Mouse (Mus musculus): Measurements from ENCODE around the gene Stk39. TPM values are rescaled to one million over a fixed set of nuclear protein-coding genes. Genes with fewer than 3 reads are reported as not detected.
"Not testable (repeated sequence)": the region's sequence is repeated elsewhere in the genome, so short reads cannot be mapped to it uniquely, and the experiment has no call there.

Gene Stk39
- total RNA-seq, 2 experiments from 2014 or later = 53.8 to 57.0 TPM

DNA sequence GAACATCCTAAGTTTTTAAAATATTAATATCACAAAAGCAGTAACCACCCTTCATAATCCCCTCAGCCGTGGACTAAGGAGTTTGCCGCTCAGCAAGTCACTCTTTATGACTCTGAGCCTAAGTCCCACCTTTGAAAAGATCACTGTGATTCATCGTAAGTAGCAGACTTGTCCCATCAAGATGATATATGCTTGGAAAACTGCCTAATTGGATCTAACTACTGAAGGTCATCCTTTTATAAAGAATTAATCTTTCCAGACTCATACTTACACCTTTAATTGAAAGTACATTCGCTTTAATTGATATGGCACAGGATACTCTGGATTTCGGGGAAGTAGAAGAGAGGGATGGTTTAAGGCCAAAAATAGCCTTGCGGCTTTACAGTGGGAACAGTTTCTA lies 201.2 kb downstream of the Stk39 start:
- no peak for DNase-seq (ENCODE audit: low spot score in 2 of 2)

DNA sequence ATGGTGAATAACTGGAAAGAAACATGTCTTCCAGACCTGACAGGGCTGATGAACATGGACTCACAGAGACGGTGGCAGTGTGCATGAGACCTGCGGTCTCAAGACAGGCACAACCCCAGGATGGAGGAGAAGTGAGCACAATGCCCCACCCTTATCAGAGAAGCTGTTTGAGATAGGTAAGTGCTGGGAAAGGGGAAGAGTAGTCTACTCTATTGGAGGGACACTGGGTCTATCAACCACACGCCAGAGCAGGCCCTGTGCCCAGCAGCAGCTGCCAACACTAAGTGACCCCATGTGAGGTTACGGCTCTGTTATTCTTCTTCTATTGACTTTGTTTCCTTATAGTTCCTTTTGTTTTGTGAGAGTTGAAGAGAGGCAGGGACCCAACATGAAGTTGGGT lies 202.4 kb downstream of the Stk39 start:
- no peak for DNase-seq (ENCODE audit: low spot score in 2 of 2)
- intact Hi-C loops (cut with DNase I) = no loop called here

More for the DNA sequence above, 201.2 kb downstream of the Stk39 start:
- intact Hi-C loops (cut with DNase I) = no loop called here

DNA sequence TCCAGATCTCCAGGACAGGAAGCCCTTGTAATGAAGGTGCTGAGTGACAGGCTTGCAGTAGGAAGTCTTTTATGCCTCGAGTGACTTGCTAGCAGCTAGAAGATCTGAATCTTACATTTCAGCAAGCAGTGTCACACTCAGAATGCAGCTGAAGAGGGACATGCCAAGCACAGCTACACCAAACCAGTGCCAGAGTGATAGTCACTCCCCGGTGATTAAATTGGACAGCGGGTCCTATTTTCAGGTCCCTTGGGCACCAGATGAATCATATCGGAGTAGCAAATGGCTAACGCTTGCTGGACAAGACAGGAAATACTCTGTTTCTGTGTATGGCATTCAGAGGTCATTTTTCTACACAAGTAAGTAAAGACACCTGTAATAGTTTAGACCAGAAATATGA lies 207.2 kb downstream of the Stk39 start:
- intact Hi-C loops (cut with DNase I) = no loop called here
- DNase-seq (ENCODE audit: low spot score in 2 of 2) = no peak

DNA sequence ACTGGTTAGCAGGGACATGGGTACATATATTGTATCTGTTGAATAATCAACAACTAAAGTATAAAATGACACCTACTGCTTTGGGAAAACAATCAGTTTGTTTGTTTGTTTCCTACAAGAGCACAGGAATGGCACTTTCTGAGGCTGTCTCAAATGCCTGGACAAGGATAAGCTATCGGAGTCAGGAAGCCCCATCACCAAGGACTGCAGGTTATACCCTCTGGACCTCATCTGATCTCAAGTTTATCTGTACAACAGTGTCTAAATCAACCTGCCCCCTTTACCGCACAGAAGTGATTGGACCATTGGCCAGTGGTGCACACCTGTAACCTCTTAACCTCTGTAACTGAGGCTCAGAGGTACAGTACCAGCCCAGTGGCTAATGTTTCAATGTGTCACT lies 211.2 kb downstream of the Stk39 start:
- DNase-seq (ENCODE audit: low spot score in 2 of 2) = no peak
- intact Hi-C loops (cut with DNase I) = no loop called here

DNA sequence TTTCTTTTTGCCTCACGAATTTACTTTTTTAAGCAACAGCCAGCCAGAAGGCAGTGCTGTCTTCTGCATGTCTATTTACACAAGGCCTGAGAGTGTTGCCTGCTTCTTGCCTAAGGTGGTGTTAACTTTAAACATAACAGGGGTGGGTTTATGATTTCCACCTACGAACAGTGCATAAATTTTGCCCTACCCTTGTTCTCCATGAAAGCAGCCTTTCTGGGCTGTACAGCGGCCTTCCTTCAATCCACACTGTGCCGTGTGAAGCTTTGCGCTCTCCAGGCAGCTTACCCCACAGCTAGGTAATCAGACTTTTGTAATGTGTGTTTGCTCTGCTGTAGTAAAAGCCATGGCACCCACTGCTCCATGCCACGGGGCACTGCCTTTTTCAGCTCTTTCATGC lies 214.5 kb downstream of the Stk39 start:
- peak; percentile 24 to 52 for DNase-seq (ENCODE audit: low spot score in 2 of 2)
- intact Hi-C loops (cut with DNase I) = no loop called here

DNA sequence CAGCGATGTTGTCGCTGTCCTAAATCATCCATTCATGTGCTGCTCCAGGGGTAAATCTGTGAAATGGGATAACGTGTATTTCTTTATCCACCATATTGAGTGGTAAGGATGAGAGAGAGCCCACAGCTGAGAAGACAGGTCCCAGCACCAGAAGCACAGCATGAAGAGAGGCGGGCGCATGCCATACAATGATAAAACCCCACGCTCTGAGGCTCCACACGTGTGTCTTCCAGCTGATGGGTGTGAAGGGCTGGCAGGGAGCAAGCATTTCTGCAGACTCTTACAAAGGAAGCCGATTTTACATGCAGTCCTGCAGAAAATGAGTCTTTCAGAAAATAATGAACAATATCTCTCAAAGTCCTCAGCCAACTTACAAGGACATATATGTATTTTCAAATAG lies 215.6 kb downstream of the Stk39 start:
- intact Hi-C loops (cut with DNase I) = no loop called here
- peak in 1 of 2 experiments; percentile 10 for DNase-seq (ENCODE audit: low spot score in 2 of 2)

DNA sequence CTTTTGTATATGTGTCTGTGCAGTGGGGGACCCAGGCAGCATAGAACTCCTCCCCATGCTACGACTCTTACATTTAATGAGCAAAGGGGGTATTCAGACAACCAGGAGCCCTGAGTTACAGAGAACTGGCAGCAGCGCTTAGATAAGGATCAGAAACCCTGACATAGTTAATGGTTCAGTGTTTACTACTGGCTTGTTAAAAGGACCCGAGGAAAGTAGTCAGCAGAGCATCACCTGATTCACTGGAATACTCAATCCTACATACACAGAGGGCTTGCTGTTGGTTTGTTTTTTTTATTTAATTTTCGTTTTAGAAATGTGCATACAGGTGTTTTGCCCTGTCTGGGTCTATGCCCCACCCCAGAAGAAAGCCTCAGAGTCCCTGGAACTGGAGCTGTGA lies 217.3 kb downstream of the Stk39 start:
- intact Hi-C loops (cut with DNase I) = no loop called here
- no peak for DNase-seq (ENCODE audit: low spot score in 2 of 2)

DNA sequence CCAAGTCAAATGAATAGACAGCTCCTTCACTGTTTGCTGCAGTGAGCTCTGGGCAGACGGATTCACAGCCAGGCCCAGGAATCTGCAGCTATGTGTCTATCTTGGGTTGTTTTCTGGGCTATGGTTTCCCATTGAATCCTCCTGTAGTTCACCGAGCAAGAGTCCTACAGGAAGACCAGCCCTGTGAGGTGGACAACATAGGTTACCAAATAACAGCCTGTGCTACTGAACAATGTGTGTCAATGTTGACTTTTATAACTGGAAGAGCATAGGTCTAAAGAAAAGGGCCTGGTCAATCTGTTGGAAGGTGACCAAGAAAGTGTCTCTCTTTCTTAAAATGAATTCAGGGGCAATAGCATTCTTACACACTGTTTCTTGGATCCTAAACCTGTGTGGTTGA lies 218.8 kb downstream of the Stk39 start:
- no peak for DNase-seq (ENCODE audit: low spot score in 2 of 2)
- intact Hi-C loops (cut with DNase I) = no loop called here

DNA sequence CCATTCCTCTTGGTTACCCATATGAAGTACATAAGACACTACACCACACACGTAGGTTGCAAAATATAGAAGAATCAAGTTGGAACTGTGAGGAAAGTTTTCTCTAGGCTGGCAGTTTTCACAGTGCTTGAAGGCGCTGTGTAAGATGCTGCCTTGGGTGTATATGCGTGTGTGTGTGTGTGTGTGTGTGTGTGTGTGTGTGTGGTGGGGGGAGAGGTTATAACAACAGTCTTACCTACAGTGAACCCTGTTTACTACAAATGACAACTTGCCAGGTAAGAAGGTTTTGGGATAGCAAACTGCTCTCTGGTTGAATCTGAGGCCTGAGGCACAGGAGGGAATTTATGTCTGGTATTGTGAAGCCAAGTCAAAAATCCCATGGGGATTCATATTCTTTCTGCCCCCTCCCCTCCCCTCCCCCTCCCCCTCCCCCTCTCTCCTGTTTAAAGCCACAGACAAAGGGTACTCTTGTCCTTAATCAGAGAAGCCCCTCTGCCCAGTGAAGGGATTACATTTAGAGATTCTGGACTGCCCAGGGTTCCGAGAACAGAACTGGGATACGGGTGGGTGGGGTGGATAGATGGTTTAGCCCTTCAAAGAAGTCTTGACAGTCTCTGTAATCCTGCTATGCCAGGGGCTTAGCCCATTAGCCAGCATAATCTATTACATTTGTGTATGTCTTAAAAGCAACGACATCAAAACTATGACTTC lies 219.9 kb downstream of the Stk39 start:
- DNase-seq (ENCODE audit: low spot score in 2 of 2) = no peak
- intact Hi-C loops (cut with DNase I) = no loop called here

DNA sequence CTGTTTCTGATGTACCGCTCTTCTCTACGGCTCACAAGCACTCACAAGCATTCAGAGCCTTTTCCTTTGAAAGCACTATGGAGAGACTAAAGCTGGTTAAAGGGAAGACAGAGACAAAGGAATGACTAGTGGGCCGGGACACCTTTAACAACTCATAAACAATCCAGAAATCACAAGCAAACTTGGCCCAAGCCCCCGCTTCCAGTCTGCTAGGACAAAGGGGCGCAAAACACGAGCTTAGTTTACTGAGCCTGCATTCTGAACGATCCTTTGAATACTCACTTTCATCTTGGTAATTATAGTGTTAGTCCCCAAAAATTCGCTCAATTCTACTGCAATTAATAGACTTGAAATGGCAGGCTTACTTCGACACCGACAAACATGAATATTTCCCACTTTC lies 221.2 kb downstream of the Stk39 start:
- DNase-seq (ENCODE audit: low spot score in 2 of 2) = no peak
- intact Hi-C loops (cut with DNase I) = no loop called here

DNA sequence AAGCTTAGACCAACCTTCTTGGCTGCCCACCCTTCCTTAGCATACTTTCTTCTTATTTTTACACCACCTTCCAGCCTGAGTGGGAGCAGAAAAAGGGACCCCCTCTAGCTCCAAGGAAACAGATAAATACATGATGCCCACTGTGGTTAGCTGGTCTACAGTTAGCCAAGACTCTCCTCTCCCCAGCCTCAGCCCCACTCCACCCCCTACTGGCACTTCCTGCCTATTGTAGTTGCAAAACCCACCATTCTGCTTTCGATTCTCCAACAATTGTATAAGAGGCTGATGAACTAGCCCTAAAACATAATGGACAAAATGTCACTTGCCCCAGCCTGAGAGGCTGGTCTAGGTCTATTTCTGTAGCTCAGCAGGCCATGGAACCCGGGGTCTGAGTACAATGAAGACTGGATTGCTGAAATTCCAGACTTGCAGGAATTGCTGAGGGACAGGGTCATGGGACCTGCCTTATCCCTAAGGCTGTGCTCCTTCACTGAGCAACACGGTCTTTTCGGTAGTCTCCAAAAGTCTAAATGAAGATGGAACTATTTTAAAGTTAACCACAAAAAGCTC lies 222.1 kb downstream of the Stk39 start:
- intact Hi-C loops (cut with DNase I) = no loop called here
- DNase-seq (ENCODE audit: low spot score in 2 of 2) = no peak

DNA sequence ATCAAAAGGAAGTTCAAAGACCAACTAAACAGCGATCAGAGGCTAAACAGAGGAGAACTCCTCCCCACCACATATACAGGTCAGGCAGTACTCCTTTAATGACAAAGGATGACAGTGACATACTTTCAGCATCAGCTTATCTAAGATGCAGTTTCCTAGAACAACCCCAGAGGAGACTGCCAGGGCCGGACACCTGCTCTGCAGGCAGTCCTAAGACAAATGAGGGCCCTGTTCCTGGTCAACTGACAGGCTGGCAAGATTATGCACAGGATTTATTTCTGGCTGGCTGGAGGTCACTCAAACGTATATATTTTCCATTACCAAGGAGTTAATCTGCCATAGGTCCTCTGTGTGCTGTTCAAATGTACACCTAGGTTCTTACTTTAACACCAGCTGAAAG lies 225.8 kb downstream of the Stk39 start:
- intact Hi-C loops (cut with DNase I) = no loop called here
- DNase-seq (ENCODE audit: low spot score in 2 of 2) = no peak

DNA sequence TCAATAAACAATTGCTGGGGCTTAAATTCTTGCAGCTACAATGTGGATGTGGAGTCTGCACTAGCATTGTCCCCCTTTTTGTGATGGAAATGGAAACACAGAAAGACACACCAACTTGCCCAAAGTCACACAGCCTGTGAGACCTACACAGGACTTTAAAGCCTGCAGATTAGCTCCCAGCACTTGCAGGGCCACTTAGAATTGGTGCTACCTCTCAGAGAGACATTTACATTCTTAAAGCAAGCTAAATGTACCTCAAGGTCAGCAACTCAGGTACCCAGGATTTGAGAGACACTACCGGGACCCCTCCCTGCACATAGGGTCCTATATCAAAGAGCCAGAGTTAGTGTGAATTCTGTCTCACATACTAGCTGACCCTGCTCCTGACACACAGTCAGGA lies 227.5 kb downstream of the Stk39 start:
- DNase-seq (ENCODE audit: low spot score in 2 of 2) = no peak
- intact Hi-C loops (cut with DNase I) = no loop called here

DNA sequence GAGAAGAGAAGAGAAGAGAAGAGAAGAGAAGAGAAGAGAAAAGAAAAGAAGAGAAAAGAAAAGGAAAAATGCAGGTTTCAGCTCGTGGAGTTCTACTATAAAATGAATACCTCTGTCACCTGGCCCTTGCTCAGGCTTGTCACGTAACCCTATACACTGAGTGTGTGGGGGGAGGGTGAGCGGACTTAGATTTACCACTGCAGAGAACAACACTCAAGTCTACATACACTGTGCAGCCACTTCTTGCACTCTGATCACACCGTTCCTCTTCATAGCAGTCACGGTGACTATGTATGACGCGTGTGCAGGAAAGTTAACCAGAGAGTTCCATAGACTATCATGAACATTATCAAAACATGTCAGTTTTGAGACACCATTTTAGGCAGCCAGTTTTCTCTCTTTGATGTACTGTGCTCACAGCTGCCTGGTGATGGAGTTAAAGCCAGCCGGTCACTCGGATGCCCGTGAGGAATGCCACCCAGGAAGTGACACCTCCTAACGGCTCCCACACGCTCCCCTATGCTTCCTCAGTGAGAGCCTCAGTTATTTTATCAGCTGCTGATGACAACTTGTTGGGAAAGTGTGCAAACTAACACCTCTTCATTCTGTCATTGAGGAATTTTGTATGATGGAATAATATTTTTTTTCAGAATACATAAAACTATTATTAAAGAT lies 228.1 kb downstream of the Stk39 start:
- DNase-seq (ENCODE audit: low spot score in 2 of 2) = no peak
- intact Hi-C loops (cut with DNase I) = no loop called here

DNA sequence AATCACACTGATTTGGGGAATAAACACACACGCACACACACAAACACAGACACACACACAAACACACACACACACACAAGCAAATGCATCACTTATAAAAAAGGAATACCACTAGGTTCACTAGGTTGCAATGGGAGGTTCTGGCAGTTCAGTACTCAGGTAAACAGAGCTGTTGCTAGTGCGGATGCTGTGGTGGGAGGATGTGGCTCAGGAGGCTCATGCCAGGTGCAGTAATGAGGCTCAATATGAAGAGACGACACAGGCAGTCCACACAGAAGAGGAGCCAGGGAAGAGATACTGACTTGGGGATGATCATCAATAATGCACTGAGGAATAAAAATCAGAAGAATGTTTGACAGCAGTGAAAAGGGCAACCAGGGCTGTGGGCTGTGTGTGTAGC lies 228.8 kb downstream of the Stk39 start:
- no peak for DNase-seq (ENCODE audit: low spot score in 2 of 2)
- intact Hi-C loops (cut with DNase I) = no loop called here

DNA sequence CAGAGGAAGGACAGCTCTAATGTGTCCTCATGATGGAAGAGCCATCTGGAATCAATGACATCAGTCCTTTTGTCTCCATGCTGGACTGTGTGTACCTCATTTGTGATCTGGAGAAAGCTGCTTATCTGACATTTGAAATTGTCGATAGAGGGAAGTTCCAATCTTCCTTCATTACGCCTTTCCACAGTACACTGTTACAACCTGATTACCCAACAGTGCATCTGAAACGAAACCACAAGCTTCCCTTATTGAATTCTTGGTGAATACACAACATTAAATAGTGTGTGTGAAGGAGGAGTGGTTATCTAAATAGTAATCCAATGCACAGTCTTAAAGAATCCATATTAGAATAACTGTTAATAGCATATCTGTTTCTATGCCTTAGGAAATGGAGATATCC lies 230.0 kb downstream of the Stk39 start:
- intact Hi-C loops (cut with DNase I) = no loop called here
- no peak for DNase-seq (ENCODE audit: low spot score in 2 of 2)

DNA sequence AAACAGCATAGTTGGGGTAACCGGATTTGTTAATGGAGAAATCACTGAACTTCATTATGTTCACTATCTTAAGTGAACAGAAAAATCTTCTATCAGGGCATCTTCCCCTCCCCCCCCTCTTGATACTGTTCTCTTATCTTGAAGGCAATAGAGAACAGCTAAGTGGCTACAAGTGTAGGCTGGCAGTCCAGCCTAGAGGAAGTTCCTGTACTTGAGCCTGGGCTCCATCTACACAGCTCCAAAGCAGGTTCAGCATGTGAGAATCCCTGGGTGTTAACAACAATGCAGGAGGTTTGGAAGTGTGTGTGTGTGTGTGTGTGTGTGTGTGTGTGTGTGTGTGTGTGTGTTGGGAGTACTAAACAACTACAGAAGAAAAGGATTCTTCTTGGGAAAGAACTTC lies 230.4 kb downstream of the Stk39 start:
- intact Hi-C loops (cut with DNase I) = no loop called here

DNA sequence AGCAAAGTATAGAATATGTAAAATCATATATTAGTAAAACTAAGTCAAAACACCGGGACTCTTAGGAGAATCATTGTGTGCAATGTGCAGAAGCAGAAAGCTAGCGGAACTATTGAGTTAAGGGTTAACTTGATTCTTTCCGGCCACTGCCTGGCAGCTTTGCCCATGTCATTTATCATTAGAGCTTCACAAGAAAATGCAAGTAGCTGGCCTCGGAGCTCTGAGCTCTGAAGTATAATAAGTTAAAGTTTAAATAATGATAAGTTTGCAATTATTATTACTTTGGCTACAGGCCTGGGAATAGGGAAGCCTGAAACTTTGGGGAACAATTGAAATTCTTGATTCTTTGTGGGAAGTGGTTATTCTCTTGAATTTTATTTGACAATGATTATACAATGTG lies 232.7 kb downstream of the Stk39 start:
- intact Hi-C loops (cut with DNase I); DNase-seq (ENCODE audit: low spot score in 2 of 2): not testable (repeated sequence)

More for the DNA sequence above, 230.4 kb downstream of the Stk39 start:
- no peak for DNase-seq (ENCODE audit: low spot score in 2 of 2)

DNA sequence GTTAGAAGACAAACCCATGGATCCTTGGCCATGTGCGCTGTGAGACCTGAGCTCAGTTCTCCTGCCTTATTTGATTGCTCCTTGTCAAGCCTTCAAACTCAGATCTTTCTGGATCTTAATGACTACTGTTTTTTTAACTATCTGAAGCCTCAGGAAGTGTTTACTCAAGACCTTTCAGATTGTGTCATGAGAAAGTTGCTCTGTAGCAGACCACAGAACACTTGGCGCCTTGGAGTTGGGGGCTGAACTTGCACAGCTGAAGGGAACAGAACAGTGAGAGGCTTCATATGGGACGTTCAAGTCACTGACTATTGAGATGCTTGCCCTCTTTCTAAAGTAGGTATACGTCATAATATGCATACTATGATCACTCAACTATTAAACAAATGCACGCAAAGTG lies 239.1 kb downstream of the Stk39 start:
- intact Hi-C loops (cut with DNase I) = no loop called here
- no peak for DNase-seq (ENCODE audit: low spot score in 2 of 2)

DNA sequence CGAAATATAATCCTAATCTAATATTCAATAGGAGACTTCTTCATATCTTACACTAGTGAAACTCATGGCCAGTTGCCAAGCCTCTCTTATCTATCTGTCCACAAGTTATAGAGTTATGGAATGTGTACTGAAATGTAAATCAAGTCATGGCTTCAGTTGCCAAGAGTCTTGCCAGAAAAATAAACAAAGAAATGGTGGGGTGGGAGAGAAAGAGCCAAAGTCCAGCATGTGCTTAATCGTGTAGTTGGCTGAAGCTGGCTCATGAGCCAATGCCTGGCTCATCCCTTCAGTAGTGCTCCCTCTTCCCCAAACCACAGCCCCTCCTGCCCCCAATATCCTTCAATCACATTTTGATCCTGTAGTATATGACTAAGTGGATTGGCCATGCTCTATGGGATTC lies 242.2 kb downstream of the Stk39 start:
- no peak for DNase-seq (ENCODE audit: low spot score in 2 of 2)
- intact Hi-C loops (cut with DNase I) = no loop called here

DNA sequence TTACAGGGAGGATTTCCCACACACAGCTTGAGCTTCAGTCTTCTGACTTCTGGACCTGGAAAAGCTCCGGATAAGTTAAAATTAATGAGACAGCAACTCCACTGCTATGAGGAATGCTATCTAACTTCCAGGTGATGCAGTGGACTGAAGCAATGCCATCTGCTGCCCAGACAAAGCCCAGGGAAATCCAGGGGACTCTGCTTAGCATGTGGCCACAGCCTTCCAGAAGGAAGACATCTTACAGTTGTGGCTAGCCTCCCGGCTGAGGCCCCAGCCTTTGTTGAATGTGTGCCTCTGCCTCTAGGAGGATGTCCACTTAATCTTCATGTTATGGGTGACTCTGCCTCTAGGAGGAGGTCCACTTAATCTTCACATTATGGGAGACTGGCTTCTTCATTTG lies 243.0 kb downstream of the Stk39 start:
- no peak for DNase-seq (ENCODE audit: low spot score in 2 of 2)
- intact Hi-C loops (cut with DNase I) = no loop called here
